Mouse (Mus musculus) lung, postnatal 0 days (tissue): Measurements from ENCODE around the gene Grik4. TPM values are rescaled to one million over a fixed set of nuclear protein-coding genes. Genes with fewer than 3 reads are reported as not detected.

ENCODE experiments used
- ATAC-seq: fragments of 200-750 bp; cut with Nextera tagmentation; 2 replicates; pipeline ENCODE4 v1.8.0; 2017; ENCODE audit warnings: moderate library complexity
- DNase-seq: peaks from one replicate; pipeline ENCODE4 v3.0.0-alpha.2; 2016; ENCODE audit warnings: low spot score
- H3K27ac ChIP-seq: fragments of 300-500 bp; sonication (generic); 2 replicates; pipeline ENCODE4 v1.5.1; 2014; ENCODE audit warnings: antibody characterized with exemption, mild to moderate bottlenecking, low read length, mixed read lengths
- H3K27me3 ChIP-seq: fragments of 300-500 bp; sonication (generic); replicated peaks from 2 replicates; pipeline ENCODE4 v1.6.1; 2014; ENCODE audit warnings: low read length, mixed read lengths; ENCODE audit not compliant: insufficient read depth
- H3K36me3 ChIP-seq: fragments of 300-500 bp; sonication (generic); 2 replicates; pipeline ENCODE4 v1.6.1; 2014; ENCODE audit warnings: low read length, mixed read lengths; ENCODE audit not compliant: insufficient read depth
- H3K4me1 ChIP-seq: fragments of 300-500 bp; sonication (generic); 2 replicates; pipeline ENCODE4 v1.6.1; 2014; ENCODE audit warnings: antibody characterized with exemption, low read depth, low read length, mixed read lengths; ENCODE audit not compliant: insufficient read depth
- H3K4me2 ChIP-seq: fragments of 300-500 bp; sonication (generic); replicated peaks from 2 replicates; pipeline ENCODE4 v1.6.1; 2014; ENCODE audit warnings: low read depth, mild to moderate bottlenecking, low read length, moderate library complexity, mixed read lengths
- H3K4me3 ChIP-seq: fragments of 300-500 bp; sonication (generic); 2 replicates; pipeline ENCODE4 v1.5.1; 2014; ENCODE audit warnings: low read depth, low read length
- H3K9ac ChIP-seq: fragments of 300-500 bp; sonication (generic); replicated peaks from 2 replicates; pipeline ENCODE4 v1.6.1; 2014; ENCODE audit warnings: low read depth, mild to moderate bottlenecking
- H3K9me3 ChIP-seq: fragments of 300-500 bp; sonication (generic); 2 replicates; pipeline ENCODE4 v1.6.1; 2016; ENCODE audit warnings: low read length, mixed read lengths
- CTCF ChIP-seq: IDR thresholded peaks from 2 replicates; pipeline ENCODE4 v1.5.1; 2016; ENCODE audit warnings: antibody characterized with exemption, mild to moderate bottlenecking
- EP300 ChIP-seq: IDR thresholded peaks from 2 replicates; pipeline ENCODE4 v1.6.1; 2016; ENCODE audit warnings: antibody characterized with exemption, mild to moderate bottlenecking, control low read depth
- WGBS: fragments of 180-500 bp; shearing (Covaris S2); extraction: QIAGEN DNeasy Blood & Tissue Kit; methylation state at CpG from one replicate; pipeline ENCODE4 v1.1.7; 2014; 5-methylcytosine and 5-hydroxymethylcytosine counted together
- polyA plus RNA-seq: library from polyadenylated mRNA; unstranded; fragments of >200 nt; fragmentation: Nextera tagmentation; extraction: Ambion mirVana; gene quantifications from 2 replicates; pipeline ENCODE4 v1.2.1, GENCODE M21; 2015

Grik4 gene
- polyA plus RNA-seq, 1 experiment from 2014 or later, result 0.47 TPM

DNA sequence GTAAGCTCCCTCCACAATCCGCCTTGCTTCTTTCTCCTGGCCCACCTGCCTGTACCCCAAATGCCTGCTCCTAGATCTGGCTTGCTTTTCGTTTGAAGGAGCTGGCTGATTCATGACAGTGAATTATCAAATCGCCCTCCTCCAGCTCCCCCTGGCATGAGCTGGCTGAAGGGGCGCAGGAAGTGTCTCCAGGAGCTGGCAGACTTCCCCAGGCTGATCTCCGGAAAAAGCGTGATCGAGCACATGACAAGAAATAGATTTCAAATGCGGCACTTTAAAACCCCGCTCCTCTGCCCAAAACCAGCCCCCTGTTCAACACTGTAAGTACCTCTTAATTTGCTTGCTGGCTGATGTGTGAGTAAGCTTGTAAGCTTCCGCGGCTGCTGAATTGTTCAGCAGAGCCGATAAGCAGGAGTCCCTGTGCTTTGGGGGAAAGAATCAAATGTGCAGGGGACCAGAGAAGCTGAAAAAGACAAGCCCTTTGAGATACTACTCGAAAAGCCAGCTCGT, 331.8 kb downstream of the Grik4 start:
- 37% methylated on average over 14 of the region's 14 CpGs for whole genome bisulfite sequencing
- Histone ChIP-seq H3K4me1 (no peaks in the 10 kb centered on the region), H3K9ac (no peak overlapping the region), H3K4me3 (no peak overlapping the region), H3K27me3 (no peaks in the 10 kb centered on the region), H3K9me3 (no peaks in the 10 kb centered on the region), H3K36me3 (no peaks in the 10 kb centered on the region), H3K27ac (no peak overlapping the region), H3K4me2 (no peak overlapping the region)
- DNase-seq (peak; percentile 4), ATAC-seq (no peak)
- no peak for TF ChIP-seq EP300

DNA sequence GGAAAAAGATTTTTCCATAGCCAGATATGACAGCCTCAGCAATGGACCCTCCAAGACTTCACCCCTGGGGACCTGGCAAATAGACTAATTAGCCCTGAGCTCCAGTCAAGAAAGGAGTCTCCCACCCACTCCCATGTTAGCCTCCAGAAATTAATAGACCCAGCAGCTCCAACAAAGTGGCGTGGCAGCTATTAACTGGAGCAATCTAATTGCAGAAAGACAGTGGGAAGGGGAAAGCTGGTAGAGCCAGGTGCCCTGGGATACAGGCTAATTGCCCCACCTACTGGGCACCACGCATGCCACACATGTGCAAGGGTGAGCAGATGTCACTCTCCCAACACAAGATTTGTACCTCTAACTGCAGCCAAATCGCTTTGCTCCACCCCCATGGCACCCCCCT, 342.8 kb downstream of the Grik4 start:
- TF ChIP-seq CTCF (peak; percentile 52), EP300 (no peak)
- Histone ChIP-seq H3K9me3 (no peaks in the 10 kb centered on the region), H3K27me3 (no peaks in the 10 kb centered on the region), H3K4me1 (no peaks in the 10 kb centered on the region), H3K4me3 (no peak overlapping the region), H3K9ac (no peak overlapping the region), H3K36me3 (no peaks in the 10 kb centered on the region), H3K27ac (no peak overlapping the region), H3K4me2 (no peak overlapping the region)
- WGBS, result 56% methylated on average over 3 of the region's 3 CpGs
- DNase-seq, result no peak
- no peak for ATAC-seq

DNA sequence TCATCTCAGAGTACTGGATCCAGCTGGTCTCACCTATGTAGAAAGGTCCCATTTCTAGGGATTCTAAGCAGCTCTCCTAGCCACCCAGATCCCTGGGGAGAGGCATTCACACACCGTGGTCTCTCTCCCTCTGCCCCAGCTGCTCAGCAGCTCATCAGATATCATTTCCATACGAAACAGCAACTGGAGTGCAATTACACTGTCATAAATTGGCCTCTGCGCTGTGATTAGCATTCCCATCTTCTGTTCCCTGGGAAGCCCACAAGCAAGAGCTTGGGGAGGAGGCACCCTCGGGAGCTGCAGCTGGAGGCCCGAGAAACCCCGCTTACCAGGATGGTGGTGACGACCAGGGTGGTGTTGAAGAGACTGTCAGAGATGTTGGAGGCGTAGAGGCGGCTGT, 346.8 kb downstream of the Grik4 start:
- no peaks in the 10 kb centered on the region for H3K36me3 ChIP-seq
- no peak overlapping the region for H3K4me3 ChIP-seq
- H3K4me1 ChIP-seq, result no peaks in the 10 kb centered on the region
- 80% methylated on average over 9 of the region's 9 CpGs for WGBS
- DNase-seq, result no peak
- H3K9me3 ChIP-seq, result no peaks in the 10 kb centered on the region
- H3K9ac ChIP-seq, result no peak overlapping the region
- TF ChIP-seq EP300 (no peak), CTCF (no peak)
- H3K27ac ChIP-seq, result no peak overlapping the region
- no peaks in the 10 kb centered on the region for H3K27me3 ChIP-seq
- no peak for ATAC-seq
- H3K4me2 ChIP-seq, result no peak overlapping the region

DNA sequence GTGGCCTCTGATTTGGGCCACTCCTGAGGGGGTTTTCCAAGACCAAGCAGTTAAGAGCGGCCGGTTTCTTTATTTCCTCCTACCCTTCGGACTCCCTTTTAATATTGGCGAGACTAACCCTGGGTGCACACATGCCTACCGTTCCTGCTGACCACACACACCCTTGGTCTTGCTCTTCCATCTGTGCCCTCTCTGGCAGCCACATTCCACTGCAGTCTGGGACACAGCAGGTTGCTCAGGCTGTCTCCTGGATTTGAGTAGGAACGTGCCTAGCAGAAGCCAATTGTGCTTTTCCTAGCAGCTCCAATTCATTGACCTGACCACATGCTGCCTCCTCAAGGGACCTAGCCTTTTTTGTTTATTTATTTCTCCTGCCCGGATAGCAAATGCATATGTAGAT, 365.8 kb downstream of the Grik4 start:
- Histone ChIP-seq H3K27me3 (no peaks in the 10 kb centered on the region), H3K9ac (no peak overlapping the region), H3K27ac (no peak overlapping the region), H3K4me2 (no peak overlapping the region), H3K4me1 (no peaks in the 10 kb centered on the region), H3K36me3 (no peaks in the 10 kb centered on the region), H3K4me3 (no peak overlapping the region), H3K9me3 (no peaks in the 10 kb centered on the region)
- DNase-seq (no peak), ATAC-seq (no peak)
- 76% methylated on average over 7 of the region's 7 CpGs for whole genome bisulfite sequencing
- TF ChIP-seq EP300 (no peak), CTCF (no peak)

DNA sequence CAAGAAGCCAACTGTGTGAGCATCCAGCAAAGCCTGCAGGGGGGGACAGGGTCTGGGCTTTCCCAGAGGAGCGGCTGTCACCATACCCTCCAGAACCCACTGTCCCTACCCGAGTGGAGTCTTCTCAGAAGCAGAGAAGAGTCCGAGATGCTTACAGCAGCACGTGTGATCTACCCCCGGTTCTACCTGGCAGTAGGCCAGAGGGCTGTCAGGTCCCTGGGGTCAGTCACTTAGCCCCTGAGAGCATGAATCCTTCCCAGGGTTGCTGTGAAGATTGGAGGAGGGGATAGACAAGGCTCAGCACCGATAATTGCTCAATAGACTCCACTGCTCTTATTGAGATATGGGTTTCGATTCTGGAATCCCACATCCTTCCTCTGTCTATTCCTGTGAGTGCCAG, 366.2 kb downstream of the Grik4 start:
- no peak overlapping the region for H3K4me2 ChIP-seq
- H3K36me3 ChIP-seq, result no peaks in the 10 kb centered on the region
- TF ChIP-seq EP300, result no peak
- no peak for TF ChIP-seq CTCF
- H3K4me3 ChIP-seq, result no peak overlapping the region
- H3K9me3 ChIP-seq, result no peaks in the 10 kb centered on the region
- ATAC-seq (no peak), DNase-seq (no peak)
- H3K9ac ChIP-seq, result no peak overlapping the region
- H3K4me1 ChIP-seq, result no peaks in the 10 kb centered on the region
- 70% methylated on average over 7 of the region's 7 CpGs for WGBS
- H3K27ac ChIP-seq, result no peak overlapping the region
- H3K27me3 ChIP-seq, result no peaks in the 10 kb centered on the region

DNA sequence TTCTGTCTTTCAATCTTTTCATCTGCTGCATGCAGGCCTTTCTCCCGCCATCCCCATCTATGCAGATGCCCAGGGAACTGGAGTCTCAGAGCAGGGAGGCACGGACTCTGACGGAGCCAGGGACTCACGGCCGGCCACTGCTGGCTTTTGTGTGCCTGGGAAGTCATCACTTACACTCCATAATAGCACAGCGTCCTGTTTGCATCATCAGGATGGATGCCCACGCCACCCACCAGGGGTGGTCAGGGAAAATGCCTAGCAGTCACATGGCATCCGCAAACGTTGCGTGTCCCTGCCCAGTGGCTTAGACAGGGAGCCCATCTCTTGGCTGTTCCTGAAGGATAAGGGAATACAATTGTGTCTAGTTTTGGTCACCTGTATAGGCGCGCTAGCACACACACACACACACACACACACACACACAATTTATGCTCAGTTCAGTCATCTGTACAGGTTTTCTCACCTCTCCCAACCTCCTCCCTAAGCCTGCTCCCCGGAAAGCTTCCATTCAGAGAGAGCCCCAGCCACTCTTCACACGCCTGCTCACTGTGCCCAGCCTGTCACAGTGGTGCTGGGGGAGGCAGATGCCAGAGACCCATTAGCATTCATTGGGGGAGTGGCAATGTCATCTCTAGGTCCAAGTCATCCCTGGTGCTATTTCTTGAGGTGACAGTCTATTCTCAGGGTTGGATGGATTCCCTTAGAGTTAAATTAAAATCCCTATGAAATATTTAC, 370.5 kb downstream of the Grik4 start:
- TF ChIP-seq EP300, result no peak
- TF ChIP-seq CTCF, result no peak
- Histone ChIP-seq H3K4me3 (no peak overlapping the region), H3K36me3 (no peaks in the 10 kb centered on the region), H3K4me1 (no peaks in the 10 kb centered on the region), H3K9me3 (no peaks in the 10 kb centered on the region), H3K27me3 (no peaks in the 10 kb centered on the region), H3K4me2 (no peak overlapping the region), H3K9ac (no peak overlapping the region), H3K27ac (no peak overlapping the region)
- ATAC-seq (no peak), DNase-seq (no peak)
- WGBS, result 55% methylated on average over 14 of the region's 14 CpGs
